Mouse (Mus musculus) layer of hippocampus, adult 9-11 months (tissue): ENCODE data around the gene Coro2b.

Experiments used
- DNase-seq: peaks from one replicate; pipeline ENCODE4 v3.0.0; 2022

The Coro2b gene

GRCm38 (mm10) chr9:62510530-62510936 is 26.3 kb downstream of the Coro2b start:
- DNase-seq, result no peak

GRCm38 (mm10) chr9:62509617-62510016 is 27.2 kb downstream of the Coro2b start:
- no peak for DNase-seq

GRCm38 (mm10) chr9:62508740-62509524 is 27.9 kb downstream of the Coro2b start:
- peak; percentile 77 for DNase-seq

GRCm38 (mm10) chr9:62506467-62507067 is 30.3 kb downstream of the Coro2b start:
- DNase-seq, result no peak

- no peak for DNase-seq
Observed at GRCm38 (mm10) chr9:62504129-62504528, 32.7 kb downstream of the Coro2b start.

GRCm38 (mm10) chr9:62502361-62502760 is 34.5 kb downstream of the Coro2b start:
- no peak for DNase-seq

- DNase-seq, result no peak
Observed at GRCm38 (mm10) chr9:62501566-62501965, 35.3 kb downstream of the Coro2b start.

GRCm38 (mm10) chr9:62500007-62500406 is 36.8 kb downstream of the Coro2b start:
- DNase-seq, result no peak

- DNase-seq, result no peak
Observed at GRCm38 (mm10) chr9:62498945-62499344, 37.9 kb downstream of the Coro2b start.

- no peak for DNase-seq
Observed at GRCm38 (mm10) chr9:62497135-62498092, 39.4 kb downstream of the Coro2b start.

- DNase-seq, result no peak
Observed at GRCm38 (mm10) chr9:62492306-62492990, 44.4 kb downstream of the Coro2b start.

GRCm38 (mm10) chr9:62491611-62492010 is 45.2 kb downstream of the Coro2b start:
- DNase-seq, result peak; percentile 65

- DNase-seq, result no peak
Observed at GRCm38 (mm10) chr9:62491104-62491503, 45.7 kb downstream of the Coro2b start.

- DNase-seq, result peak; percentile 71
Observed at GRCm38 (mm10) chr9:62484107-62484506, 52.7 kb downstream of the Coro2b start.

- DNase-seq, result no peak
Observed at GRCm38 (mm10) chr9:62482788-62483187, 54.1 kb downstream of the Coro2b start.

- no peak for DNase-seq
Observed at GRCm38 (mm10) chr9:62480898-62481642, 55.8 kb downstream of the Coro2b start.

- DNase-seq, result no peak
Observed at GRCm38 (mm10) chr9:62480149-62480548, 56.7 kb downstream of the Coro2b start.

- peak; percentile 94 for DNase-seq
Observed at GRCm38 (mm10) chr9:62476782-62477487, 59.9 kb downstream of the Coro2b start.

- DNase-seq, result no peak
Observed at GRCm38 (mm10) chr9:62474206-62474605, 62.6 kb downstream of the Coro2b start.

GRCm38 (mm10) chr9:62471541-62472189 is 65.2 kb downstream of the Coro2b start:
- no peak for DNase-seq

- no peak for DNase-seq
Observed at GRCm38 (mm10) chr9:62471041-62471440, 65.8 kb downstream of the Coro2b start.
